Mouse (Mus musculus): ENCODE measurements around the gene Tpm1. TPM values are rescaled to one million over a fixed set of nuclear protein-coding genes. Genes with fewer than 3 reads are reported as not detected.

The Tpm1 gene
- polyA plus RNA-seq, 1 experiment from 2014 or later, result 159 TPM

DNA sequence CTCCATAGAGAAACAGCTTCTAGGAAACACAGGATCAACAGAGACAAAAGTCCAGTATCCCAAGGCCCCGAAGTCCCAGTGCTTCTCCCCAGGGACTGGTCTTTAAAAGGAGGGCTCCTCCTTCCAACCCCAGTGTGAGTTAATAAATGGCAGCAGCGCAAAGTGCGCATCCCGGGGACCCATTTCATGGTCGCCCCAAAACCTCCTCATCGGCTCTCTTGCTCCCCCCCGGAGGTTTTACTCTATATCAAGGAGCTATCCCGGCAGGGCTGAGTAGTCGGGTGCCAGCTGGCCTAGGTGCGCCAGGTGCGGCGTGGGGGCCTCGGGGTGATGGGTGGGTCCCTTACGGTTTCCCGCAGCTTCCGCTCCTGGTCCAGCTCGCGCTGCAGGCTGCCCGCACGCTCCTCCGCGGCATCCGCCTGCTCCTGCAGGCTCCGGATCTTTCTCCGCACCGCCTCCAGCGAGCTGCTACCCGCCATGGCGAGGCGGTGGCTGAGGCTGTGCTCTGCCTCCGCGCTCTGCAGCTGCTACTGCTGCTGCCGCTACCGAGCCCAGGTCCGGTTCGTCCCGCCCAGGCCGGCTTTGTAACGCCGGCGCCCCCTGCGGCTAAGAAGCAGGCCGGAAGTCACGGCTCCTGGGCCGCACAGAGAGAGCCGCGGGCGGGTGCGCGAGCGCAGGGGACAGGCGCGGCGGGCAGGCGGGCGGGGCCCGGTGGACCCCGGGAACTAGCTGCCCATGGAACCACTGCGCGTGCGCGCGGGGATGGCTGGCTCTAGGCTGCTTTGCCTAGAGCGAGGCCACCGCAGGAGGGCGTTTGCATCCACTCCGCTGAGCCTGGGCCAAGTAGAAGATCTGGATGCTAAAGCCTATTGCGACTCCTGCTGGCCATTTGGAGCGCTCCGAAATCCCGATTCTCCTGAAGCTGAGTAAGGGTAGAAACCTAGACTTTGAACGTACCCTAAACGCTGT is 5.7 kb downstream of the Tpm1 start:
- Histone ChIP-seq H3K4me3 (ENCODE audit: low read depth, low read length) (peak overlapping the region; percentile 81), H3K27me3 (ENCODE audit: control insufficient read depth, insufficient read depth, low read depth, low read length) (peaks cover 10% of the 10 kb centered on the region), H3K4me2 (ENCODE audit: low read length) (peak overlapping the region; percentile 67), H3K9ac (ENCODE audit: low read depth, low read length) (peak overlapping the region; percentile 94), H3K36me3 (ENCODE audit: control insufficient read depth, insufficient read depth, low read length) (no peaks in the 10 kb centered on the region), H3K9me3 (replicated peaks; ENCODE audit: control insufficient read depth, low read length, poor library complexity, severe bottlenecking) (no peaks in the 10 kb centered on the region), H3K27ac (ENCODE audit: low read length) (peak overlapping the region; percentile 93), H3K4me1 (ENCODE audit: control insufficient read depth, insufficient read depth, low read length) (peaks cover 44% of the 10 kb centered on the region)
- ATAC-seq, result peak; percentile 97
- under 1% methylated on average over 68 of the region's 73 CpGs for WGBS

DNA sequence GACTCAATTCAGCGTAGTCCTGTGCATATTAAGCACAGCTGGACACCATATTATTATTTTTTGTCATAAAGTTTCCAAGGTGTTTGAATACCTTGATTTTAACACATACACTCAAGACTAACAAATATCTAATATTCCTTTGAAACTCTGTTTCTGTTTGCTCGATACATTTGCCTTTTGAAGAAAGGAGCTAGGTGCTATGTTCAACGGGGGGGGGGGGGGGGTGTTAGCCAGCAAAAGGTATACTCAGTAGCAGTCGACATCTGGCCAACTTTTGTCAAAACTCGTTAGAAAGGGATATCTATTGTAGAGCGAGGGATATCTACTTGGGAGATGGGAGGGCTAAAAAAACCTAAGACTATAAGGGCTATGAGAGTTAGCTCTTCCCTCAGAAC is 6.4 kb downstream of the Tpm1 start:
- peak overlapping the region; percentile 94 for H3K9ac ChIP-seq (ENCODE audit: low read depth, low read length)
- WGBS, result 18% methylated on average over 6 of the region's 6 CpGs
- H3K36me3 ChIP-seq (ENCODE audit: control insufficient read depth, insufficient read depth, low read length), result no peaks in the 10 kb centered on the region
- H3K4me1 ChIP-seq (ENCODE audit: control insufficient read depth, insufficient read depth, low read length), result peaks cover 37% of the 10 kb centered on the region
- H3K9me3 ChIP-seq (replicated peaks; ENCODE audit: control insufficient read depth, low read length, poor library complexity, severe bottlenecking), result no peaks in the 10 kb centered on the region
- ATAC-seq, result no peak
- peak overlapping the region; percentile 81 for H3K4me3 ChIP-seq (ENCODE audit: low read depth, low read length)
- peak overlapping the region; percentile 67 for H3K4me2 ChIP-seq (ENCODE audit: low read length)
- H3K27me3 ChIP-seq (ENCODE audit: control insufficient read depth, insufficient read depth, low read depth, low read length), result peaks cover 9% of the 10 kb centered on the region
- no peak overlapping the region for H3K27ac ChIP-seq (ENCODE audit: low read length)

DNA sequence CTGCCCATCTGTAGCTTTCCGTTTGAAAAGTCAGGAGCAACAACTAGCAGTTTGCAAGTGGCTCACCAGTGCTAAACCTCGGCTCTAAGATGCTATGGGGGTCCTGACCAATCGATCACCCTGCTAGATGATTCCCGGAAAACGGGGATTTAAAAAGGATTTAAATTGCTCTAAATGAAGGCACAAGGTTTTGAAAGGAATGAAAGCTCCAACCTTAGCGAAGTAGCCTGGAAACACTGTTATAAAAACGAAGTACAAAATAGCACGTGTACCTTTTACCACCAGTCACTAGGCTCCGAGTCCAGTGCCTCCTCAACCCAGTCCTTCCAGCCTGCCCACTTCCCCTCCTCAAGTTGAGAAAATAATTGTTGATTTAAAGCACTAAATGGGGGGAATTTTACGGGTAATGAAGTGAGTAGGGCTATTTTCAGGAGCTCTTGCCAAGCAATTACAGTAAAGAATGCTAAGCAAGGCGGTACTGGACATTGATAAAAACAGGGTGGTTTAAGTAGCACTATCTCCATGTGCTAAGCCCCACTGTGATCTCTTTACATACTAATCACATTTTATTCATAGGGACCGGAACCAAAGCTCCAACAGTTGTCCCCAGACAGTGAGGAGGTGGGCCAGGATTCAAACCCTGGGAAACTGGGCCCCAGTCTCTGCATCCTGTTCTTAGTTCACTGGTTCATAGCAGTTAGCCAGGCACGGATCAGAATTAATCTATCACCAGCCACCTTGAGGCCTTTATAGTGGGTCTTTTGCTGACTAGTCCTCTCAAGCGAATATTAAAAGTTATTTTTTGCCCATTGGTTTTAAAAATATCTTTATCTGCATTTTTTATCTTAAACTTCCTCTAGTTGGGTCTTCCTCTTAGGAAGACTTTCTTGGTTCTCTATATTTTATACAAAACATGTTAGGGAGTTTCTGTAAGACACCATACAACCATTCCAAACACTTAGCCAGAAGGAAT is 7.1 kb downstream of the Tpm1 start:
- Histone ChIP-seq H3K36me3 (ENCODE audit: control insufficient read depth, insufficient read depth, low read length) (no peaks in the 10 kb centered on the region), H3K4me1 (ENCODE audit: control insufficient read depth, insufficient read depth, low read length) (peaks cover 32% of the 10 kb centered on the region), H3K27me3 (ENCODE audit: control insufficient read depth, insufficient read depth, low read depth, low read length) (peaks cover 6% of the 10 kb centered on the region), H3K4me2 (ENCODE audit: low read length) (peak overlapping the region; percentile 67), H3K27ac (ENCODE audit: low read length) (no peak overlapping the region), H3K4me3 (ENCODE audit: low read depth, low read length) (peak overlapping the region; percentile 81), H3K9ac (ENCODE audit: low read depth, low read length) (peak overlapping the region; percentile 32), H3K9me3 (replicated peaks; ENCODE audit: control insufficient read depth, low read length, poor library complexity, severe bottlenecking) (no peaks in the 10 kb centered on the region)
- WGBS, result 40% methylated on average over 14 of the region's 14 CpGs
- ATAC-seq, result no peak

GRCm38 (mm10) chr9:67040963-67041839 is 8.0 kb downstream of the Tpm1 start:
- Histone ChIP-seq H3K4me2 (ENCODE audit: low read length) (peak overlapping the region; percentile 67), H3K9ac (ENCODE audit: low read depth, low read length) (no peak overlapping the region), H3K4me1 (ENCODE audit: control insufficient read depth, insufficient read depth, low read length) (peaks cover 34% of the 10 kb centered on the region), H3K9me3 (replicated peaks; ENCODE audit: control insufficient read depth, low read length, poor library complexity, severe bottlenecking) (no peaks in the 10 kb centered on the region), H3K36me3 (ENCODE audit: control insufficient read depth, insufficient read depth, low read length) (peaks cover under 1% of the 10 kb centered on the region; the same call in 1 of the 2 replicates), H3K4me3 (ENCODE audit: low read depth, low read length) (no peak overlapping the region), H3K27me3 (ENCODE audit: control insufficient read depth, insufficient read depth, low read depth, low read length) (no peaks in the 10 kb centered on the region), H3K27ac (ENCODE audit: low read length) (no peak overlapping the region)
- WGBS, result 60% methylated on average over 4 of the region's 4 CpGs
- no peak for ATAC-seq

DNA sequence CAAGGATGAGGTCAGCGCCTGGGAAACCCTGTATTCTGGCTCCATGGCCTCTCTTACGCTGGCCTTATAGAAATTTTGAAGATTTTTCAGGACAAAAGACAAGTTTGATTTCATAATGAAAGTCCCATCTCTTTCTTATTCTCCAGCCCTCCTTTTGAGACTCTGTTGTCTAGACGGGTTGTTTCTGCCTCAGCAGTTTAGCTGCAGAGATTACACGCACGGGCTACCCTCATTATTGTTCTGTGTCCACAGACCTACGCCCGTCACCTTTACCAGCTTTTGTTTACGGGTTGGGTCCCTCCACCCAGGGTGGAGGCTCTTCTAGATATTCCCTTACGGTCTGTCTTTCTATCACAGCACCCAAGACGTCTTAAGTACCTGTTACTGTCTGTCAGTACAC is 9.3 kb downstream of the Tpm1 start:
- 34% methylated on average over 10 of the region's 10 CpGs for WGBS
- Histone ChIP-seq H3K4me2 (ENCODE audit: low read length) (peak overlapping the region; percentile 67; the same call in 1 of the 2 replicates), H3K4me3 (ENCODE audit: low read depth, low read length) (no peak overlapping the region), H3K9ac (ENCODE audit: low read depth, low read length) (no peak overlapping the region), H3K9me3 (replicated peaks; ENCODE audit: control insufficient read depth, low read length, poor library complexity, severe bottlenecking) (peaks cover 3% of the 10 kb centered on the region; the same call in 1 of the 2 replicates), H3K36me3 (ENCODE audit: control insufficient read depth, insufficient read depth, low read length) (peaks cover 14% of the 10 kb centered on the region), H3K4me1 (ENCODE audit: control insufficient read depth, insufficient read depth, low read length) (peaks cover 34% of the 10 kb centered on the region), H3K27ac (ENCODE audit: low read length) (no peak overlapping the region), H3K27me3 (ENCODE audit: control insufficient read depth, insufficient read depth, low read depth, low read length) (no peaks in the 10 kb centered on the region)
- no peak for ATAC-seq

DNA sequence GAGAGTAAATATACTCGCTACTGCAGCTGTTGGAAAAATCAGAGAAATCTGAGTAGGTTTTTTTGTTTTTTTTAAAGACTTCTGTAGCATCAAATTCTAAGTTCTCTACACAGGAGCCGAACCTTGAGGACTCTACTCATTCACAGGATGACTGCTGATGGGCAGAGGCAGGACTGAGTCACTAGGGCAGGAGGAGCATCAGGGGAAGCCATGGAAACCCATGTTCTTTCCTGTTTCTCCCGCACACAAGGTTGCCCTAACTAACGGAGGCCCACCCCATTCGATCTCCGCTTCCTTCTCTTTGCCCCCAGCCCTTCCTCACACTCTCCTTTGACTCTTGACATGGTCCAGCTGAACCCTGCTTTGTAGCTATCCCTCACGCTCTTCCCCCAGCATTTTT is 10.5 kb downstream of the Tpm1 start:
- WGBS, result 97% methylated on average over 7 of the region's 7 CpGs
- Histone ChIP-seq H3K4me2 (ENCODE audit: low read length) (no peak overlapping the region), H3K27ac (ENCODE audit: low read length) (no peak overlapping the region)

GRCm38 (mm10) chr9:67037666-67038065 is 11.5 kb downstream of the Tpm1 start:
- no peak for ATAC-seq
- H3K36me3 ChIP-seq (ENCODE audit: control insufficient read depth, insufficient read depth, low read length), result peaks cover 33% of the 10 kb centered on the region
- H3K4me2 ChIP-seq (ENCODE audit: low read length), result no peak overlapping the region
- H3K9me3 ChIP-seq (replicated peaks; ENCODE audit: control insufficient read depth, low read length, poor library complexity, severe bottlenecking), result peaks cover 7% of the 10 kb centered on the region; the same call in 1 of the 2 replicates
- H3K27me3 ChIP-seq (ENCODE audit: control insufficient read depth, insufficient read depth, low read depth, low read length), result no peaks in the 10 kb centered on the region
- peaks cover 32% of the 10 kb centered on the region for H3K4me1 ChIP-seq (ENCODE audit: control insufficient read depth, insufficient read depth, low read length)
- WGBS, result 96% methylated on average over 4 of the region's 4 CpGs
- H3K4me3 ChIP-seq (ENCODE audit: low read depth, low read length), result no peak overlapping the region
- H3K9ac ChIP-seq (ENCODE audit: low read depth, low read length), result no peak overlapping the region
- H3K27ac ChIP-seq (ENCODE audit: low read length), result no peak overlapping the region

More for the DNA sequence above, 10.5 kb downstream of the Tpm1 start:
- Histone ChIP-seq H3K4me3 (ENCODE audit: low read depth, low read length) (no peak overlapping the region), H3K9me3 (replicated peaks; ENCODE audit: control insufficient read depth, low read length, poor library complexity, severe bottlenecking) (peaks cover 7% of the 10 kb centered on the region; the same call in 1 of the 2 replicates), H3K9ac (ENCODE audit: low read depth, low read length) (no peak overlapping the region), H3K36me3 (ENCODE audit: control insufficient read depth, insufficient read depth, low read length) (peaks cover 24% of the 10 kb centered on the region), H3K4me1 (ENCODE audit: control insufficient read depth, insufficient read depth, low read length) (peaks cover 34% of the 10 kb centered on the region), H3K27me3 (ENCODE audit: control insufficient read depth, insufficient read depth, low read depth, low read length) (no peaks in the 10 kb centered on the region)
- no peak for ATAC-seq

DNA sequence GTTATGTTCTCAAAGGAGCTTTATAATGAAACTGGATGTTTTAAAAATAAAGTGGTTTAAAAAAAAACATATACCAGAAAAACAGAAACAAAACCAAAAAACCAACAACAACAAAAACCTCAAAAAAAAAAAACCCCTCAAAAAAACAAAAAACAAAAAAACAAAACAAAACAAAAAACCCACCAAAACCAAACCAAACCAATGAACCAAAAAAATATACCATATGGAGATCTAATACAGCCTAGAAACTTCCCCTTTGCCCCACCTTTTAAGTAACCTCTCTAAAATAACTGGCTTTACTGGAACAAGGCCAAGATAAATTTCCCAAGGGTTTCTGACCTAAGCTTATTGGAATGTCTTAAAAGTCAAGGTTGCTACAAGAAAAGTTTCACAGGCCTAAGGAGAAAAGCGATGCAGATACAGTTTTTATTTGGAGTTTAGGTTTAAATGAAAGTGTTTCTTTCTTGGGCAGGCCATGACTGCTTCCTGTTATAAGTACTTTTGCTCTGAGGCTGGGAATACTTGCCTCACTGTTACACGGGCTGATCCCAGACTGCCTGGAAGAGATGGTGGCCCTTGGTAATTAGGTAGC is 12.6 kb downstream of the Tpm1 start:
- peaks cover 40% of the 10 kb centered on the region for H3K36me3 ChIP-seq (ENCODE audit: control insufficient read depth, insufficient read depth, low read length)
- no peak overlapping the region for H3K4me2 ChIP-seq (ENCODE audit: low read length)
- ATAC-seq, result no peak
- H3K4me3 ChIP-seq (ENCODE audit: low read depth, low read length), result no peak overlapping the region
- no peaks in the 10 kb centered on the region for H3K27me3 ChIP-seq (ENCODE audit: control insufficient read depth, insufficient read depth, low read depth, low read length)
- H3K4me1 ChIP-seq (ENCODE audit: control insufficient read depth, insufficient read depth, low read length), result peaks cover 22% of the 10 kb centered on the region
- H3K27ac ChIP-seq (ENCODE audit: low read length), result no peak overlapping the region
- 72% methylated on average over 2 of the region's 2 CpGs for WGBS
- no peak overlapping the region for H3K9ac ChIP-seq (ENCODE audit: low read depth, low read length)
- peaks cover 7% of the 10 kb centered on the region; the same call in 1 of the 2 replicates for H3K9me3 ChIP-seq (replicated peaks; ENCODE audit: control insufficient read depth, low read length, poor library complexity, severe bottlenecking)

Data from midbrain, embryonic 16.5 days (tissue).